Mouse (Mus musculus): Measurements from ENCODE around the gene Gucy2g. TPM values are rescaled to one million over a fixed set of nuclear protein-coding genes. Genes with fewer than 3 reads are reported as not detected.
A peak's percentile ranks its signal among the peaks of the same experiment; 100 is the strongest.

Gucy2g gene
- total RNA-seq, 2 experiments from 2014 or later = 3.3 to 3.5 TPM

- intact Hi-C loops (cut with DNase I) = no loop called here
- Histone ChIP-seq H3K4me3 (no peak overlapping the region), H3K27ac (no peak overlapping the region)
- TF ChIP-seq CTCF (IDR thresholded peaks at IDR 0.05) = no peak
- DNase-seq (ENCODE audit: extremely low spot score in 1 of 2, low spot score in 2 of 2) = no peak
Observed at GRCm38 (mm10) chr19:55239766-55240426, 1.1 kb downstream of the Gucy2g start.

- peak overlapping the region; percentile 64 for H3K27ac ChIP-seq
- TF ChIP-seq CTCF (IDR thresholded peaks at IDR 0.05) = no peak
- intact Hi-C loops (cut with DNase I) = no loop called here
- DNase-seq (ENCODE audit: extremely low spot score in 1 of 2, low spot score in 2 of 2) = peak in 1 of 2 experiments; percentile 24
- no peak overlapping the region for H3K4me3 ChIP-seq
Observed at GRCm38 (mm10) chr19:55236564-55236963, 4.5 kb downstream of the Gucy2g start.

GRCm38 (mm10) chr19:55236026-55236425 is 5.0 kb downstream of the Gucy2g start:
- H3K27ac ChIP-seq = peak overlapping the region; percentile 64
- TF ChIP-seq CTCF (IDR thresholded peaks at IDR 0.05) = no peak
- H3K4me3 ChIP-seq = no peak overlapping the region
- no peak for DNase-seq (ENCODE audit: extremely low spot score in 1 of 2, low spot score in 2 of 2)
- intact Hi-C loops (cut with DNase I) = no loop called here

- no peak for TF ChIP-seq CTCF (IDR thresholded peaks at IDR 0.05)
- H3K27ac ChIP-seq = no peak overlapping the region
- no peak overlapping the region for H3K4me3 ChIP-seq
- intact Hi-C loops (cut with DNase I) = no loop called here
- no peak for DNase-seq (ENCODE audit: extremely low spot score in 1 of 2, low spot score in 2 of 2)
Observed at GRCm38 (mm10) chr19:55232136-55232535, 8.9 kb downstream of the Gucy2g start.

GRCm38 (mm10) chr19:55231081-55231480 is 10.0 kb downstream of the Gucy2g start:
- Histone ChIP-seq H3K27ac (peak overlapping the region; percentile 33; the same call in 1 of the 2 replicates), H3K4me3 (no peak overlapping the region)
- DNase-seq (ENCODE audit: extremely low spot score in 1 of 2, low spot score in 2 of 2) = no peak
- intact Hi-C loops (cut with DNase I) = no loop called here
- TF ChIP-seq CTCF (IDR thresholded peaks at IDR 0.05) = no peak

GRCm38 (mm10) chr19:55227135-55227534 is 13.9 kb downstream of the Gucy2g start:
- no peak for DNase-seq (ENCODE audit: extremely low spot score in 1 of 2, low spot score in 2 of 2)
- no peak overlapping the region for H3K4me3 ChIP-seq
- no peak overlapping the region for H3K27ac ChIP-seq
- no peak; the same call in 1 of the 2 replicates for TF ChIP-seq CTCF (IDR thresholded peaks at IDR 0.05)
- intact Hi-C loops (cut with DNase I) = no loop called here

- no peak for DNase-seq (ENCODE audit: extremely low spot score in 1 of 2, low spot score in 2 of 2)
- no peak for TF ChIP-seq CTCF (IDR thresholded peaks at IDR 0.05)
- intact Hi-C loops (cut with DNase I) = no loop called here
- H3K27ac ChIP-seq = no peak overlapping the region
- H3K4me3 ChIP-seq = no peak overlapping the region
Observed at GRCm38 (mm10) chr19:55226621-55227020, 14.4 kb downstream of the Gucy2g start.

- Histone ChIP-seq H3K4me3 (no peak overlapping the region), H3K27ac (no peak overlapping the region)
- no peak for DNase-seq (ENCODE audit: extremely low spot score in 1 of 2, low spot score in 2 of 2)
- intact Hi-C loops (cut with DNase I) = no loop called here
- no peak for TF ChIP-seq CTCF (IDR thresholded peaks at IDR 0.05)
Observed at GRCm38 (mm10) chr19:55222268-55222667, 18.8 kb downstream of the Gucy2g start.

- H3K27ac ChIP-seq = peak overlapping the region; percentile 59
- TF ChIP-seq CTCF (IDR thresholded peaks at IDR 0.05) = no peak
- no peak overlapping the region for H3K4me3 ChIP-seq
- intact Hi-C loops (cut with DNase I) = no loop called here
- peak; percentile 32 to 38 for DNase-seq (ENCODE audit: extremely low spot score in 1 of 2, low spot score in 2 of 2)
Observed at GRCm38 (mm10) chr19:55221208-55221607, 19.8 kb downstream of the Gucy2g start.

- peak overlapping the region; percentile 84 for H3K27ac ChIP-seq
- no peak for TF ChIP-seq CTCF (IDR thresholded peaks at IDR 0.05)
- no peak overlapping the region for H3K4me3 ChIP-seq
- no peak for DNase-seq (ENCODE audit: extremely low spot score in 1 of 2, low spot score in 2 of 2)
- intact Hi-C loops (cut with DNase I) = loop anchor here (1.0 to 10.0 kb wide), 2 partner anchors 35 to 1585 kb away; no protein-coding TSS in a partner anchor
Observed at GRCm38 (mm10) chr19:55219359-55219758, 21.7 kb downstream of the Gucy2g start.

GRCm38 (mm10) chr19:55218741-55219221 is 22.3 kb downstream of the Gucy2g start:
- peak overlapping the region; percentile 84 for H3K27ac ChIP-seq
- DNase-seq (ENCODE audit: extremely low spot score in 1 of 2, low spot score in 2 of 2) = no peak
- peak overlapping the region; percentile 38 for H3K4me3 ChIP-seq
- intact Hi-C loops (cut with DNase I) = loop anchor here (1.0 to 10.0 kb wide), 3 partner anchors 36 to 1584 kb away; no protein-coding TSS in a partner anchor
- no peak for TF ChIP-seq CTCF (IDR thresholded peaks at IDR 0.05)

GRCm38 (mm10) chr19:55218192-55218739 is 22.8 kb downstream of the Gucy2g start:
- peak; percentile 80 to 86 for DNase-seq (ENCODE audit: extremely low spot score in 1 of 2, low spot score in 2 of 2)
- Histone ChIP-seq H3K27ac (peak overlapping the region; percentile 84), H3K4me3 (peak overlapping the region; percentile 38)
- intact Hi-C loops (cut with DNase I) = loop anchor here (1.0 to 10.0 kb wide), 2 partner anchors 87 to 1583 kb away; no protein-coding TSS in a partner anchor
- peak; percentile 92 for TF ChIP-seq CTCF (IDR thresholded peaks at IDR 0.05)
